Mouse (Mus musculus) limb, embryonic 14.5 days (tissue): ENCODE measurements at regions not wholly inside any gene's neighbourhood (a gene's known extent, or its start where the extent isn't known, plus 50 kb on each side); places are given as distances from the start of the nearest gene placed in this dataset.

ENCODE experiments used
- ATAC-seq: fragments of 200-750 bp; cut with Nextera tagmentation; 2 replicates; pipeline ENCODE4 v1.8.0; 2017; ENCODE audit warnings: low read depth, moderate number of reproducible peaks, moderate TSS enrichment; ENCODE audit not compliant: low FRiP score
- DNase-seq: peaks from one replicate; pipeline ENCODE4 v3.0.0-alpha.2; 2015; ENCODE audit warnings: low spot score
- H3K27ac ChIP-seq: fragments of 300-500 bp; sonication (generic); replicated peaks from 2 replicates; pipeline ENCODE4 v1.5.1; 2014; ENCODE audit warnings: low read depth, mild to moderate bottlenecking, low read length, moderate library complexity, mixed read lengths
- H3K27me3 ChIP-seq: fragments of 300-500 bp; sonication (generic); 2 replicates; pipeline ENCODE4 v1.6.1; 2014; ENCODE audit warnings: low read length, mixed read lengths; ENCODE audit not compliant: control insufficient read depth, insufficient read depth
- H3K36me3 ChIP-seq: fragments of 300-500 bp; sonication (generic); 2 replicates; pipeline ENCODE4 v1.6.1; 2014; ENCODE audit warnings: mild to moderate bottlenecking, low read length, moderate library complexity, mixed read lengths; ENCODE audit not compliant: control insufficient read depth, insufficient read depth
- H3K4me1 ChIP-seq: fragments of 300-500 bp; sonication (generic); 2 replicates; pipeline ENCODE4 v1.6.1; 2014; ENCODE audit warnings: antibody characterized with exemption, low read length, mixed read lengths; ENCODE audit not compliant: control insufficient read depth, insufficient read depth
- H3K4me2 ChIP-seq: fragments of 300-500 bp; sonication (generic); replicated peaks from 2 replicates; pipeline ENCODE4 v1.6.1; 2014; ENCODE audit warnings: low read depth, mild to moderate bottlenecking, low read length, moderate library complexity; ENCODE audit not compliant: severe bottlenecking
- H3K4me3 ChIP-seq: fragments of 300-500 bp; sonication (generic); replicated peaks from 2 replicates; pipeline ENCODE4 v1.5.1; 2014; ENCODE audit warnings: low read length
- H3K9ac ChIP-seq: fragments of 300-500 bp; sonication (generic); 2 replicates; pipeline ENCODE4 v1.6.1; 2014; ENCODE audit warnings: mild to moderate bottlenecking, low read depth, low read length, moderate library complexity; ENCODE audit not compliant: severe bottlenecking
- H3K9me3 ChIP-seq: fragments of 300-500 bp; sonication (generic); 2 replicates; pipeline ENCODE4 v1.6.1; 2016; ENCODE audit warnings: low read length; ENCODE audit not compliant: control insufficient read depth
- POLR2A ChIP-seq: fragments of 200-500 bp; IDR thresholded peaks from 2 replicates; pipeline ENCODE4 v1.8.0; 2012; ENCODE audit warnings: inconsistent platforms, mild to moderate bottlenecking, moderate library complexity, borderline replicate concordance; ENCODE audit not compliant: insufficient read depth, insufficient read length; ENCODE audit errors: extremely low read depth
- WGBS: fragments of 180-500 bp; shearing (Covaris S2); extraction: QIAGEN DNeasy Blood & Tissue Kit; methylation state at CpG from one replicate; pipeline ENCODE4 v1.1.7; 2014; 5-methylcytosine and 5-hydroxymethylcytosine counted together

DNA sequence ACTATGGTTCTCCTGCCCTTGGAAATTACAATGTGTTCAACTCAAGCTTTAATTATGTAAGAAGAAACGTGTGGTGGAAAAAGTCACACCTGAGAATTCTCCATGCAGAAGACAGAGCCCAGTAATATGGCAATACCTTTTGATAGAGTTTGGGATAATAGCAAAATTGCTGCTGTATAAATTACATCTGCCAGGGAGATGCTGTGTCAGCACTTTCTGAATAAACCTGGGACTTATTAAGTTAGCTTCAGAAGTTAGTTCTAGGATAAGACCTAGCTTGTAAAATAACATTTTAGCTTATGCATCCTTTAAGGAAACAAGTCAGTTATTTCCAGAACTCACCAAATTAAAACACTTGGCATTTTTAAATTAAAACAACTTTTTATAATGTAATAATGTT is 212.2 kb upstream of the Ercc4 start:
- ATAC-seq (no peak), DNase-seq (no peak)
- WGBS: 66% methylated on average over 1 of the region's 1 CpGs
- Histone ChIP-seq H3K4me2 (no peak overlapping the region), H3K9ac (no peak overlapping the region), H3K9me3 (no peaks in the 10 kb centered on the region), H3K27ac (no peak overlapping the region), H3K36me3 (no peaks in the 10 kb centered on the region), H3K4me1 (no peaks in the 10 kb centered on the region), H3K27me3 (no peaks in the 10 kb centered on the region), H3K4me3 (no peak overlapping the region)
- no peak for TF ChIP-seq POLR2A

DNA sequence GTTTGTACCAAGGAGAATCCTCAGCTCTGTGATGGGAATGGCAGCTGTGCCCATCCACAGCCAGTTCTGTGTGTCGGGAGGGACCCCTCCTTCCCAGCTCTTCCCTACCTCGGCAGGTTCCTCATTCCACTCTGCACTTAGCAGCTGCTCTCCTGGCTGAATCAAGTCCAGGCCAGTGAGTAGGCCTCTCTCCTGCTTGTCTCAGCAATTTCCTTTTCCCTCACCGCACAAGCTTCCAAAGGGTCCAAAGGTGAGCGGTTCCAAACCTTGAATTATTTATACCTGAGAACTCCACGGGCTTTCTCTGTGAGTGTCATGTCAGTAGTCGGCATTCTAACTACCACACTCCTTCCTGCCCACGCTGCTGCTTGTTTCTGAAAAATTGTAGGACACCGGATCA is 208.8 kb upstream of the Ercc4 start:
- Histone ChIP-seq H3K27ac (no peak overlapping the region), H3K4me2 (no peak overlapping the region), H3K36me3 (no peaks in the 10 kb centered on the region), H3K4me1 (no peaks in the 10 kb centered on the region), H3K9ac (no peak overlapping the region), H3K9me3 (no peaks in the 10 kb centered on the region), H3K27me3 (no peaks in the 10 kb centered on the region), H3K4me3 (no peak overlapping the region)
- TF ChIP-seq POLR2A: no peak
- no peak for DNase-seq
- WGBS: 77% methylated on average over 8 of the region's 8 CpGs
- ATAC-seq: no peak

DNA sequence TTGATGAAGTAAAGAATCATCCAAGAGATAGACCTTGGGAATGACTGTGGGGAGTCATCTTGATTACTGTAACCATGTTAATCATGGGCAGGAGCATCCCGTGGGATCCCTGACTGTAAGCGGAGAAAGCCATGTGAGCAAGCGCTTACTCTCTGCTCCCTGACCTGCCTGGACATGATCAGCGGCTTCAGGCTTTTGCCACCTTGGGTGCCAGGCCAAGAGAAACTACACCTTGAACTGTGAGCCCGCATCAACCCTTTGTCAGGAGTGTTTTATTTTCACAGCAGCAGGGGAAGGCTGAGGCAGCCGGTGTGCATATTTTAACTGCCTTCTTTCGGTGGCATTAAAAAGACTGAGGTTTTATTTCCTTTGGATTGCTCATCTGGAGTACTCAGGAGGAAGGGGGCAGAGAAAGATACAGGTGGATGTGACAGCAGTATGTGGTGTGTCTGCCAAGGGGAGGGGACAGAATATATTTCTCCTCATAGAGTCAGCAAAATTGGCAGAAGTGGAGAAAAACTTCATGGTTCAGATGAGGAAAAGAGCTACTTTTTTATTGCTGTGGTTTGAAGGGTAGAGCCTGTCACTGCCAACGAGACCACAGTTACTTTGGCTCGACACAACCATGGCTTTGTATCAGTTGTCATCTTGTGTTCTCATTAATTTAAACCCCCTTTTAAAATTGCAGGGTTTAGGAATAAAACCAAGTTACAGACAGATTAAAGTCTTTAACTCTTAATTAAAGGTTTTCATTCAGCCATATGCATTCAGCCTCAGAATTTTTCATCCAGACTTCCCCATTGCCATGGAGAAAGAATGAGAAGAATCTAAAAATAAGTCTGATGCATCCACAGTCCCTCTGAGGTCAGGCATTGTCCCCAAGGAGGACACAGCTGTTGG is 208.1 kb upstream of the Ercc4 start:
- no peak for TF ChIP-seq POLR2A
- no peak overlapping the region for H3K27ac ChIP-seq
- H3K36me3 ChIP-seq: no peaks in the 10 kb centered on the region
- no peaks in the 10 kb centered on the region for H3K9me3 ChIP-seq
- H3K9ac ChIP-seq: no peak overlapping the region
- H3K4me3 ChIP-seq: no peak overlapping the region
- H3K4me1 ChIP-seq: no peaks in the 10 kb centered on the region
- no peak for DNase-seq
- WGBS: 72% methylated on average over 9 of the region's 9 CpGs
- H3K4me2 ChIP-seq: no peak overlapping the region
- ATAC-seq: no peak
- no peaks in the 10 kb centered on the region for H3K27me3 ChIP-seq

DNA sequence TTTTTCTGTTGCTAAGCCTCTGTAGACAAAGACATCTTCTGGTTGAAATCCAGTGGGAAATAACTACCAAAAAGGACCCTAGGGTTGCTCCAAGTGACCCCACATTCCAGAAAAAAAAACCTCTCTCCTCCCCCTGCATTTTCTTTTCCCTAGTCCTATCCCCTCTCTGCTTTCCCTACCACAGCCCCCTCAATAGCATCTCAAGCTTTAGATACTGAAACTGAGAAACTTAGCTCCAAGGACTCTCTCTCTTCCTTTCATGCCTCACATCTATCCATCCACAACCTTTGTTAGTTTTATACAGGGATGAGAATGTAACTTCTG is 207.5 kb upstream of the Ercc4 start:
- no peak for TF ChIP-seq POLR2A
- no peak overlapping the region for H3K4me3 ChIP-seq
- H3K27me3 ChIP-seq: no peaks in the 10 kb centered on the region
- no peaks in the 10 kb centered on the region for H3K9me3 ChIP-seq
- H3K27ac ChIP-seq: no peak overlapping the region
- H3K36me3 ChIP-seq: no peaks in the 10 kb centered on the region
- H3K4me2 ChIP-seq: no peak overlapping the region
- ATAC-seq (no peak), DNase-seq (no peak)
- H3K9ac ChIP-seq: no peak overlapping the region
- no peaks in the 10 kb centered on the region for H3K4me1 ChIP-seq

DNA sequence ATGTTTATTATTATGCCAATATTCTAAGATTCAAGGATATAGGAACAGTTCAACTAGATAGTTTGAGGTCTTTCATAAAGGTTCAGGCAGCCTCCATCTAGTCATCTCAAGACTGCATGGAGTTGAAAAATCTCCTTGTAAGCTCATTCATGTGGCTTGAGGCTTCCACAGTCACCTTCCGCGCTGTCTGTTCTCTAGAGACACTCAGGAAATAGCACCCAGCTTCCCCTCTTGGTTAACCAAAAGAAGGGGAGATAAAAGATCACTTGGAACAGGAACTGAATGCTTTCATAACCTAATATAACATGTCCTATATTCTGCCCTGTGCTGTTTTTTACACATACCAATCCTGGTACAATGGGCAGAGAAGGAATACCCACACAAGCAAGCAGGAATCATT is 206.3 kb upstream of the Ercc4 start:
- Histone ChIP-seq H3K27ac (no peak overlapping the region), H3K27me3 (no peaks in the 10 kb centered on the region), H3K4me3 (no peak overlapping the region), H3K36me3 (no peaks in the 10 kb centered on the region), H3K4me1 (no peaks in the 10 kb centered on the region), H3K9me3 (no peaks in the 10 kb centered on the region), H3K4me2 (no peak overlapping the region), H3K9ac (no peak overlapping the region)
- ATAC-seq (no peak), DNase-seq (no peak)
- TF ChIP-seq POLR2A: no peak
- WGBS: 94% methylated on average over 2 of the region's 2 CpGs
